Mouse (Mus musculus) frontal cortex, postnatal 25 days (tissue): ENCODE measurements at regions not wholly inside any gene's neighbourhood (a gene's known extent, or its start where the extent isn't known, plus 50 kb on each side); places are given as distances from the start of the nearest gene placed in this dataset.
A peak's percentile ranks its signal among the peaks of the same experiment; 100 is the strongest.

ENCODE experiments used
- DNase-seq, 2 experiments: peaks; one replicate each; pipeline ENCODE4 v3.0.0; 2022; ENCODE audit warnings: low spot score in 2 of 2

DNA sequence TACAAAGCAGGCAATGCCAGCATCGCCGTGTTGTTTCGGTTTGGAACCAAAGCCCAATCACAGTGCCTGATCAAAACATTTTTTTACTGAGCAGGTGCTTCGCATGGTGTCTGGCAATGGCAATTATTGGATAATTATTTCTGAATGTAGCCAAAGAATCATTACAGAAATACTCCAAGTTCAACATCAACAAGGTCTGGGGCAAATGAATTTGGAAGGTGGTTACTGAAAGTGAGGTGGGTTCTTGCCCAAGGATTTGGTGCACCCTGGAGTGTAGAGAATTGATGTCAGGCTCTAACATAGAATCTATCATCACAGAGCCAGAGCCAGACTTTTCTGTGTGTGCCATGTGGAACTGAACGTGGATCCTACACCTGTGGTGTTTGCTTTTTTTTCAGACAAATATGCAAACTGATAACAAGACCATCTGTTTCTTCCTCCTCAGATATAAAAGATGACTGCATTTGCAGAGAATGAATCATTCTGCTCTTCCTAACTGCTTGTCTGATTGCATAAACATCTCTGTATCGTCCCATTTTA lies 2240.9 kb upstream of the Gm7489 start:
- no peak for DNase-seq

DNA sequence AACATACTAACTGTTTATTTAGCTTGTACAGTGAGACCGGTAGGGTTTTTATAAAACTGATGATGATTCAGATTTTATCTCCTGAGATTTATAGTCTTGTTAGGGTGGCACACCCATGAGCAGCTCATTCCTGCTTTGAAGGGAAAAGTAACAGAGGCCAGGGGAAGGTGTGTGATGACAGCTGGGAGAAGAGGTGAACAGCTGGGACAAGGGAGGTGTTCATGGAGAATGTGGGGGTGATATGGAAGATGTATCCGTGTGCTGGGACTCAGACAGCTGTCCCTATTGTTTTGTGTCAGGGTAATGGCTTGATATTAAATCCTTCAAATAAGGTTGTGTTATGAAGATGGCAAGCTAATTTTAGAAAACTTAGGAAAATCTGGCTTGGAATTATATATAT lies 2238.4 kb upstream of the Gm7489 start:
- DNase-seq, result no peak

DNA sequence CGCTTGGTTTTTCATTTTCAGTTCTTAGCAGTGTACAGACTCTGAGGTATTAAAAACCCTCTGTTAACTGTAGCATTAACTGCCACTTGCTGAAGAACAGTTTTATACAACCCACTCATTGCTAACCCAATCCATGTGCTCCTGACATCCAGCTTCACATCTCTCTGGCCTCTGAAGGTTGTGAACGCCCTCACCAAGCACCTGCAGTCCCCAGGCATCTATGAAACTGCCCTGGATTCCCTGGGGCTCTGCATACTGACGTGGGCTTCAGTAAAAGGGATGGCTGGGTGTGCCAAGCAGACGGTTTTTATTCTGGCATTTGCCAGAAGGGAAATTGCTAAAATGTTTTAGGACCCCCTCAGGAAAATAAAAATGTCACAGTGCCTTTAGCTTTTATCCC lies 2232.2 kb upstream of the Gm7489 start:
- no peak for DNase-seq

DNA sequence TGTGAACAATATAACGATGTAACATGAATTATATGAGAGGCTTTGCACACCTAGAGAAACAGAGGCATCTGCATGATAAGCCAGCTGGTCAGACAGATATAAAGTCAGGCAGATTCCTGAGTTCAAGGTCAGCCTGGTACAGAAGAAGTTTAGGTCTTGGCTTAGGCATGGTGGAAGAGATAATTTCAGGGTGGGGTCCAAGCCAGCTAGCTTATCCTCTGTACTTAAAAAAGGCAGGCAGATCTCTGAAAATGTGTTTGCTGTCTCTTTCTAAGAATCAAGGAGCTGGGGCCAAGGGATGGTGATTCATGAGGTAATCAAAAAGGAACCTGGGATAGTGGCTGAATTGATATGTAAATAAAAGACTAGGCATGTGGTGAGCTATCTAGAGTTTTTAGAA lies 2227.1 kb upstream of the Gm7489 start:
- DNase-seq, result no peak

DNA sequence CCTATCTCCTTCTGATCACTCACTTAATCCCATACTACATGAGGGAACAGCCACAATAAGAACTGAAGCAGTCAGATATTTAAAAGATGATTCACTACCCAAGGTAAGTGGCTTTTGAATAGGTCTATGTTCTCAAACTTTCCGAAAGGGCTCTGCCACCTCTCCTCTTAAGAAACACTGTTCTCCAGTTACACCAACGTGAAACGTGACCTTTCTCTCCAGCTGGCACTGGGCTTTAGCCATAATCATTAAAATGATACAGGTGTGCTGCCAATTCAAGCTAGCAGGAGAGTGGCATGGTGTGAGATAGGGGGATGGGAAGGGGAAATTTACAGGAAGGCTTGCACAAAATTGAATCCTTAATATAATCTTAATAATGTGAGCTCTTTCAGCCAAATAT lies 2216.4 kb upstream of the Gm7489 start:
- no peak for DNase-seq

DNA sequence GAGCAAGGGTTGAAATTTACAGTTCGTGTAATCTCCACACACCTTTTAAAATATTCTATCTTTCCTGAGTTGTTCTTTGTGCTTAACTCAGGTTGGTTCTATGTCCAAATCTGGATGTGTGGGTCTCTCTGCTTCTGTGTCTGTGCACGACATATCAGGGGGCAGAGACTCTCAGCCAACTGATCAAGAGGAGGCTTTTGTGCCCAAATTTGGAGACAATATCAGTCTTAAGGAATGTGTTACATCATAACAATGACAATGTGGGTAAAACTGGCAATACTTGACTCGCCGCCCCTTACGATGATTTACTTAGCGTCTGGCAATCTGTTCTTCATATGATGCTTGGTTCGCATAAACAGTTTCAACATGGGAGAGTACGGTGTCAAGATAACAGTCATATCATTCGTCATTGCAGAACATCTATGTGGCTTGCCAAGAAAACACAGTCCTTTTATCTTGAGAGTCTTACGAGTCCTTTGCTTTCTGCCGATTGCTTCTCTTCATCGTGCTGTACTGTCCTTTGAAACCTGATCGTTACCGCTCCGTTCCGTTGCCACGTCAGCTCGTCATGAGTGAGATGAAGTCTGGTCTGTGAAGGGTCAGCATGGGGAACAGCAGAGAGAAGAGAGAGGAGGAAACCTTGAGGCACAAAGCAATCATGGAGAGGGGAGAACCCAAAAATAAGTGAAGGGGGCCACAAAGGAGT lies 2212.9 kb upstream of the Gm7489 start:
- no peak for DNase-seq

DNA sequence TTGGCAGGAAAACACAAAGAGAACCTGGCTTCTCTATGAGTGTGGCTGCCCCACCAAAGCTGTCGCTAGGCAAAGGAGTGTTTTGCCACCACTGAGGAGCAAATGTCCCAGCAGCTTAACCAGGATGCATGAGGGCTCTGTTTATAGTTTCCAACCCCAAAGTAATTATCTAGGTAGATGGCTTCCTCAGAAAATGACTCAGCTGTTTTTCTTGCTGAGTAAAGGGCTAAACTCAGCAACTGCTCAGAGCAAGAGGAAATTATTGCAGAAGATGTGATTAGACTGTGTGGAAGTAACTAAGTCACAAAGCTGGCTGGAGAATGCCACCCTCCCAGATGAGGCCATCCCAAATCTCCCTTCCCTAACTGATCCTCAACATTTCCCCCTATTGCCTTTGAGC lies 2211.2 kb upstream of the Gm7489 start:
- DNase-seq, result no peak

DNA sequence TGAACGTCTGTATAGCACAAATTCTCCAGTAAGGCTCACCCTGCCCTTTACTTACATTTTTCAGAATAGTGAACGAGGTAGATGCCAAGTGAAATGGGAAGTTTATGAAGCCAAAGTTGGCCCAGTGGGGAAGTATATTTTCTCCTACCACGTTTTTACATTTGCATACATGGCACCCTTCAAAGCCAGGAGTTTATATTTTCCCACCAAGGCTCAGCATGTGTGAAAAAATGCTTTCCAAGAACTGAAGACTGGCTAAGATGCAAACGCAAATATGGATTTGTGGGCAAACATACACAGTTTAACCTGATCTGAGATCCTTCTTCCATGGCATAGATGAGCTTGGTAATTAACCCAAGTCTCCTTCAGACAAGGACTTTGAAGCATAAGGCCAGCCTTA lies 2209.4 kb upstream of the Gm7489 start:
- DNase-seq, result no peak

DNA sequence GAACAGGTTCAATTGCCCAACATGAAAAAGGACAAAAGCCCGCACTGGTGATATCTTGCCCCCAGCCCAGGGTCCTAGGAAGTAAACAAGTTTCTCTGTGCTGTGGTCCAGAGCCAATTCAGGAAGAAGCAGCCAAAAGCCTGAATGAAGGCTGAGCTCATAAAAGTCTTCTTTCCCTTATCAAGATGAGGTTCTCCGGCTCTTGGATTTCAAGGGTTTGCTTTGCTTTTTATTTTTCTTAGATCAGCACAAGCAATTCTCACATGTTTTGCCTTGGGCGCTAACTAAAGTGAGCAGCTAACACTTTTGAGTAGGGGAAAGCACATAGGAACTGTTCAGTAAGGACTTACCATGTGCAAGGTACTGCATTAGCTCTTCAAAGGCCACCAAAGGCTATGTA lies 2208.0 kb upstream of the Gm7489 start:
- DNase-seq, result no peak

DNA sequence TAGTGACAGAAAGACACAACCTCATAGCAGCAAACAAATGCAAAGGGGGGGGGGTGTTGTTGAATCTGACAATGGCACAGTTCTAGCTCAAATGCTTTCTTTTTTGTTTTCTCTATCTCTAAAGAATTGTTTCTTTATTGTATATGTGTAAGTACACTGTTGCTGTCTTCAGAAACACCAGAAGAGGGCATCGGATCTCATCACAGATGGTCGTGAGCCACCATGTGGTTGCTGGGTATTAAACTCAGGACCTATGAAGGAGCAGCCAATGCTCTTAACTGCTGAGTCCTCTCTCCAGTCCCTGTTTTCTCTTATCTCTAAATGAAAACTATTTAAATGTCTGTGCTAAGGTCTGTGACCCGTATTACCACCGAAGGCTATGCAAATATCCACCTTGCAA lies 2207.4 kb upstream of the Gm7489 start:
- DNase-seq, result no peak

DNA sequence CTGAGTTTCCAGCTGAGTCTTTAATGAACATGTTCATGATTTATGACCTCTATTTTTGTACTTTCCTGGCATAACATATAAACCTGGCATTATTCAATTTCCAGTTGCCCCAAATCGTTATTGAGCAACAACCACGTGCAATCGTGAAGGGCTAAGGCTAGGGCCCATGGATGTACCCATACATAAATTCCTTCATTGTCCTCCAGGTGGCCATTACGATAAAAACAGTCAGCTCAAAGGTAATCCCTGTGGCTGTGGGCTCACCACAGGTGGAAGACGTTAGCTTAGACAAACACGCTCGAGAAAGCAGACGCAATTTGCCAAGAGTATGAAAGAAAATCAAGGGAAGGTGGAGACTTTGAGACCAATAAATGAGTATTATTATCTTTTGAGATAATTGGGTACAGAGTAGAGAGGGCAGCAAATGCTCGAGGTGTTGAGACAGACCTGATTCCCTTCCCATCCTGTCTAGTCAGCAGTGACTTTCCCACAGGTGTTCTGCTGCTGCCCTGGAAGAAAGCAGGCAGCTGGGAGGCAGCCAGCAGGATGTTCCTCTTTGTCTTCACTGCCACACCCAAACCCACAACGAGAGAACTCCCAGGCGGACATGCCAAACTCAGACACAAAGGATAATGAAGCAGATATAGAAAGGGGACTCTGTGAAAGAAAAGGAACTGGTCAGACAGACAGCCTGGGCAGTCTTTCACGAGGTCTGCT lies 2205.4 kb upstream of the Gm7489 start:
- DNase-seq, result no peak

DNA sequence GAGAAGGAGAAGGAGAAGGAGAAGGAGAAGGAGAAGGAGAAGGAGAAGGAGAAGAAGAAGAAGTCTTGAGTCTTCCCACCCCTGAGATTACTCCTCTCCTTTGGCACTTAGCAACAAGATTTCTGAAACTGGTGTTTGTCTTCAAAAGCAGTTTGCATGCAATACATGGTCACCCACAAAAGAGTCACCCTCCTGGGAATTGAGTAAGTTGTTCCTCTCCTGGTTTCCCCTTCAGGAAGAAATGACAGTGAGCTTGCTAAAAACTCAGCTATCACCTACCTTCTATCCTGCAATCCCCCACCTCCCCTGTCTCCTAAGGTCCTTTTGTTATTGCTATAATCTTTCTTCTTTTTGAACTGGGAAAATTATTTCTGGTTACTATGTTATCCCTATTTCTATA lies 2204.2 kb upstream of the Gm7489 start:
- DNase-seq, result no peak

DNA sequence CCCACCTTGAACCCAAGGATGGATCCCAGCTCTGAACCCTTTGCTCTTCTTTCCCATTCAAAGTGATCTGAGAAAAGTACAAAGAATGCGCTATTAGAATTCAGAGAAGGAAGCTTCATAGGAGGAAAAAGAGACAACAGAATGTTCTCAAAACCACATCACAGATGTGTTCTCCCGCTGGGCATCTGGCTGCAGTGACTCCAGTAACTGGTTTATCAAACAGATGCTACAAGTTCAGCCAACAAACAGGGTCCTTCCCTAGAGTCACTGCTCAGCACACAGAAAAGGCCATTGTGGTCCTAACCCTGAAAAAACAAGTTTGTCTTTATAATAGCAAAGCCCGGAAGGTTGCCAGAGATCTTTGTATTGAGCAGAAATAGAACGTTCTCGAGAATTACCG lies 2203.5 kb upstream of the Gm7489 start:
- DNase-seq, result no peak

DNA sequence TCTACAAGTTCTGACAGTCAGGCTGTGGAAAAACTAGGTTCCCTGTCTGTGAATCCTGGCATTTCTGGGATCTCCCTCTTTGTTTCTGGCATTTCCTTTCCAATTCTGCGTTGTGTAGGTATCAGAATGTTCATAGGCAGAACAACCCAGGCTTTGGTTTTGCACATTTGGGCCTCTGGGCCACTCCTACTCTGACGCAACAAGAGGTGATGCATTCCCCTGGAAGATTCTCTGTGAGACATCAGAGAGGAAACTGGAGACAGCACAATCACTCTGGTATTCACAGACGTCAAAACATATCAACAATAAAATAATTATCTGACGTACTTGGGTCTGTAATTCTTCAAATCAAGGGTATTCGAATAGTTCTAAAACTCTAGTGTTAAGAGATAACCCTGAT lies 2202.4 kb upstream of the Gm7489 start:
- DNase-seq, result no peak

DNA sequence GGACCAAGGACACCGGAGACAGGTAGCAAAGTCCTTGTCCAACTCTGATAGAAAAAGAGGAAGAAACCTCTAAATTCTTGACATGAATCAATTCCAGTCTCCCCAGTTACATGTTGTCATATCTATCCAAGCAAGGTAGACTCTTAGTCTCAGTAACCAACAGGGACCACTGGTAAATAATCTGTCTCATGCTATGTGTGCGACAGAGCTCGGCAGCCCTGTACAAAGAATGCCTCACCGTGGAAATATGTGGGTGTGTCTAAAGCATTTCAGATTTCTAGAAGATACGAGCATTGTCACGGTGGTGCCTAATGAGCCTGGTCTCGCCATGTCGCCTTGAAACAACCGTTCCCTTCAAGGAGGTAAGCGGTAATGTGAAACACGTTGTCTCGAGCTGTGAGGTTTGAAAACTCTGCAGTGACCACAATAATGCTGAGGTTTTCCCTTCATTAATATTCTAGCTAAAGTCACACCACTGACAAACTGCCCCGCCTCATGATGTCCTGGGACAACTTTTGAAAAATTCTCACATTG lies 2197.6 kb upstream of the Gm7489 start:
- no peak for DNase-seq

DNA sequence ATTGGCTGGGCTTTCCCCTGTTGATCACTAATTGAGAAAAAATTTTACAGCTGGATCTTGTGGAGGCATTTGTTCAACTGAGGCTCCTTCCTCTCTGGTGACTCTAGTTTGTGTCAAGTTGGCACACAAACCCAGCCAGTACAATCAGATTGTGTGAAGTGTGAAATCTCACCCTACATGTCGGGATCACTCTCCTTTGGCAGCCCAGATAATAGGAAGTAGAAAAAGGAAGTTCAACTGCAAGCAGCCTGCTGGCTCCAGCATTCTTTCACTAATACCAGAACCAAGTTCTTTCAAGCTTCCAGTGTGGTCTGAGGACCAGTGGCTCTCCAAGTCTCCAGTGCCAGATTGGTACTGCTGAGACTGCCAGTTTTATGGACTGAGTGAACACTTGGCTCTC lies 2195.2 kb upstream of the Gm7489 start:
- no peak for DNase-seq

DNA sequence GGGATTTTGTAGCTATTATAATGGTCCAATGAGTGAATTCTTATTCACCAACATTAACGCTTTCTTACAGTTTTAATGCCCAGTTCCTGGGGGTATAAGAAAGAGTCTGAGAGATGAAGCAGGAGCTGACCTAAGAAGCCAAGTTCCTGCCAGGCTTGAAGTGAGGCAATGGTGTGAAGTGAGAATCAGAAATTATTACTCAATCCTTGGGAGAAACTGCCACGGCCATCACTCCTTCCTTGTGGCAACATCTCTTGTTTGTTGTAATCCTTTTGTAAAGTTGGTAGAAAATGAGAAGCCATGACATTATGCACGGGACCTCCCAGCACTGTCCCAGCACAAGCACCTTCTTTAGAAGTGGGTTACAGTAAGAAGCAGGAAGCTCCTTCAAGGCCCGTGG lies 2192.0 kb upstream of the Gm7489 start:
- DNase-seq, result no peak

DNA sequence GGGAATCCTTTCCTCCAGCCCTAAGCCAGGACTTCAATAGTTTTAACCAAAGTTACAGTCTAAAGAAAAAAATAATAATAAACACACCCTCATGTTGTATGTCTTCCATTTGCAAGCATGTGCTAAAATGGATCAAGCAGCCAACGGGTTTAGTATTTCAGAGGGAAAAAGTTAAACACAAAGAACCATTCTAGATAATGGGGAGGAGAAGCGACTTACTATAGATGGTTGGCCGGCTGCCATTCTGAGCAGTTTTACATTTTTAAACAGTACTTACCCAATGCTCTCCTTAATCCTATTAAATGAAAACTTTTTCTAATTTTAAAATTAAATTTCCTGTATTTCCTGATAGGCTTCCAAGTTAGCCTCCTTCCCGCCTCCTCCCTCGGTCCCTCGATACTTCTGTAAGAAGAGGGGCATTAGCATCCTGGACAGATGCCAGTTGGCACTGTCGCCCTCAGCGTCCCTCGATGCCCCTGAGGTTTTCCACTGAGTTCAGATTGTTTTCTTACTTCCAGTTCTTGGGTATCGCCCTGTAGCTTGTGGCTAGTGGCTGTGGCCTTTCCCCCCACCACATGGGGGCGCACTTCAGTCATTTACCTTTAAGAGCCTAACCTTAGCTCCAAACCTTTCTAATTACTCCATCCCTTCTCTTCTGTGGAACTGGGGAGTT lies 2188.2 kb upstream of the Gm7489 start:
- DNase-seq, result peak; percentile 15 to 17

DNA sequence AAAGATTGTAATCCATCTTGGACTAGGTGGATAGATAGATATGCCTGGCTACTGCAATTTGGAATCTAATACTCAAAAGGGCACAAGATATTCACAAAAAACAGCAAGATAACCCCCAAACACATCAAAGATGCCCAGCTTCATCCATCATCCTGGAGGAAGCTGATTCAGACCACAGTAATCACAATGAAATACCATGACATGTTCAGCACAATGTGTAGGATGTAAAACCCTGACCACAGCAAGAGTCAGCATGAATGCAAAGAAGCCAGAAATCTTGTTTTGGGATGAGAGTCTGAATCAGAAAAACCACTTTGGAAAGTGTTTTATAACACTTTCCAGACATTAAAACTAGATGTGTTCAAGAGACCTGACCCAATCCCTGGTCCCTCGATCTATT lies 2180.5 kb upstream of the Gm7489 start:
- no peak for DNase-seq

DNA sequence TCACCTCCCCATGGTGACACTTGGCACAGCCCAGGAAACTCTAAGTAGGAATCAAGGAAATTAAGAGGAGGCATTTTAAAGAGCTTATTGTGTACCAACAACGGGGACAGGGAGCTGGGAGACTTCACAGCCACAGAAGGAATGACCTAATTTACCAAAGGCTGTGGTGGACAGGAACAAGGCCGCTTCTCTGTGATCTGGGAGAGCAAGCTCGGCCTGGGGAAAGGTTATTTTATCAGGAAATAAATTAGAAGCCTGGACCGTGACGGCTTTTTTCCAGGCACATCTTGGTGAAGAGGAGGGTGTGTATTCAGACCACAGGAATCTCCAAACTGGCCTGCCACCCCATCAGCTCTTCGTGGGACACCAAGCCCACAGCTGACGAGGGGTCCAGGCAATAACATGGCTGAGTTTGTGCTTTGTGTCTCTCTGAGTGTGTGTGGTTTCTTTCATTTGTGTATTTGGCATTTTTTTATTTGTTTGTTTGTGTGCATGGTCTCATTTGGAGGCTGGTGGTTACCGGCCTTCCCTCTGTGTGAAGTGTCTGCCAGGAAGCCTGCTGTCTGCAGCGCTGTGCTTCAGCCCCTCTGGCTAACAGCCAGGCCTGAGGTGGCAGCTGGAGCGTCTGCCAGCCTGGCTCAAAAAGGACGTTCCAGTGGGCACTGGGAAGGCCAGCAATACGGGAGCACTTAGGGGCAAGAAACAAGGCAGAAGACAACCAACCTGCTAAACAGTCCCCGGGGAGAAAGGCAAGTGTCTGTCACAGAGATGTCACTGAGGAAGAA lies 2174.6 kb upstream of the Gm7489 start:
- peak in 1 of 2 experiments; percentile 34 for DNase-seq

DNA sequence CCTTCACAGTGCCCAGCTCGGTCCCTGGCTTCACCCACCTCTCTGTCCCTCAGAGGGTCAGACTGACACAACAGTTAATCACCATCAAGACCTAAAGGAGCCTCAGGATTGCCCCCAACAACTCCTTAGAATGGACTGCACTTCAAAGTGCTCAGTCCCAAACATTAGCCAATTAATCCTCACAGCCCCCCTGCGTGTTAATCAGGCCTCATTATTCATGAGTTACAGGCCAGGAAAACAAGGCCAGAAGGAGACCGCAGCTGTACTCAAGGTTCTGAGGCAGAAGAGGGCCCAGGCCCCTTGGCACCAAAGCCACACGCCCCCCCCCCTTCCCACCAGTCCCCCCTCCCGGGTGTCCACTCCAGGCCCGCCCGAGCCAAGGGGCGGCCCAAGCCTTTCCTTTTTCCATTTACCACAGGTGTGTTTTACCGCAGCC lies 2163.8 kb upstream of the Gm7489 start:
- no peak for DNase-seq

DNA sequence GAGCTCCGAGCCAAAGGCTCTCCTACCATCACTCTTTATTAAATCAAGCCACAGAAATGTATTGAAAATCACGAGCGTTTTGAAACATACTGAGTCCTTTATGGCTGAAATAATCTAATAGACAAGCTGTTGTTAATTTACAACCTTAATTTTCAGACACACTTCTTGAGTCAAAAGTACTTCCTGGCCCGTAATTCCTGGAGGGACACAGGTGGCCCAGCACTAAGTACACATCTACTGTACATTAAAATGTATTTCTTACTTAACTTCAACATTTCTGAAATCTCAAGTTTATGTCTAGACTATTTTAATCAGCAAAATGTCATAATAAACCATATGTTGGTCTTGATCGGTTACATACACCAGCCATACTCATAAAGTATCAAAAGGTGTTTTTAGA lies 2163.3 kb upstream of the Gm7489 start:
- no peak for DNase-seq
